Mouse (Mus musculus) heart, postnatal 25 days (tissue): ENCODE measurements around the gene Pex12. TPM values are rescaled to one million over a fixed set of nuclear protein-coding genes. Genes with fewer than 3 reads are reported as not detected.
"Not testable (repeated sequence)": the region's sequence is repeated elsewhere in the genome, so short reads cannot be mapped to it uniquely, and the experiment has no call there.

Experiments used
- DNase-seq: peaks from one replicate; pipeline ENCODE4 v3.0.0; 2022; ENCODE audit warnings: low spot score
- intact Hi-C: fragments of 180-260 bp; cut with DNase I; formaldehyde crosslinking; loops from one replicate; pipeline ENCODE4 v1.15.1; 2025
- total RNA-seq, 2 experiments: library from RNA; stranded (reverse); gene quantifications; 2 replicates each; pipeline ENCODE4 v1.2.3; 2021

Pex12 gene
- total RNA-seq, result 1 to 10 TPM; 5.7 to 6.5 TPM

DNA sequence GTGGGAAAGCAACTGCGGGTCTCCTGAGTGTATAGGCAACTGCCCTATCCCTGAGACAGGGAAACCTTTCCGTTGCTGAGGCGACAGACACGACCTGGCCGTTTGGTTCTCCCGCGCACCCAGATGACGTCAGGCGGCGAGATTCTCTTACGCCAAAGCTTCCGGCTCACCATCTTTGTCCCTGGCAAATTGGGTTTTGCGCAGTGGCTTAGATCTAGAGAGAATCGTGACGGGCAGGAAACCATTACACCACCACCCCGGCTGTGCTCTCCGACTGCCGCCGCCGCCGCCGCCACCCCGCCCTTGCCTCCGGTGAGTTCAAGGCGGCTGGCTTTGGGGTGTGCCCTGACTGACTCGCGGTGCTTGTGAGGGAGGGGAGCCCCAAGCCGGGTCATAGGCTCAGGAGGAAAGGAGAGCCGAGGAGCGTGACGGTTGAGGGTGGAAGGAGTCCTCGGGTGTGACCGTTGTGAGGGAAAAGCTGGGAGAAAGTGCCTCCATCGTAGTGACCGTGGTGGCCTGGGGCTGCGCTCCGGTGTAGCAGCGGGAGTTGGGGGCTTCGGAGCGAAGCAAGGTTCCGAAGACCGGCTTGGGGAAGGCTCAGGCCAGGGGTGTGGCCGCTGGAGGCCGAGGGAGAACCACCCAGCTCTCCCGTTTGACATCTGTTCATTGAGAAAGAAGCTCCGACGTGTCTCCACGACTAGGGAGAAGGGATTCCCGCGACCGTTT lies at the start of gene Pex12:
TSS of gene Pex12 (minus strand) at position 61 of the 726 bp plus-strand sequence.
- intact Hi-C loops, result no loop called here

DNA sequence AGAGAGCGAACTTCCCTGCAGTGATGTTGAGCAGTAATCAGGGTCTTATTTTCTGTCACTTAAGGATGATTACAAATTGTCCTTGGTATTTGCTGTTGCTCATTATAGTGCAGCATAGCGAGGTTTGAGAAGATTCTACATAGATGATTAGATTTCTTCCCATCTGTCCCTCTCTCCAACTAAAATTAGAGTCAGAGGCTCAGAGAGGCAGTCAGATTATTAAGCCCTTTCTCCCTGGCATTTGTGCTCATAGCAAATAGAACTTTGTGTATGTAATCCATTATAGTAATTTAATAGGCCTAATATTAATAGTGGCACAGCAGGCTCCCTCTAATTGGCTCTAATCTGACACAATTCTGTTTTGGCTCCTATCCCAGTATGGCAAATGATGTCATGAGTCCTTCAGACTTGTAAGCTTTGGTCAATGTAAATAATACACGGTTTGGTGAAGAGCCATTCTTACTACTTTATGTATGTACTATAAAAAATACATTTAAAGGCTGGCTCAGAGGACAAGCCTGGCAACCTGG lies 39.4 kb upstream of the Pex12 start:
- DNase-seq, result no peak
- intact Hi-C loops, result no loop called here

More for the DNA sequence above, at the start of gene Pex12:
- DNase-seq, result peak; percentile 85

DNA sequence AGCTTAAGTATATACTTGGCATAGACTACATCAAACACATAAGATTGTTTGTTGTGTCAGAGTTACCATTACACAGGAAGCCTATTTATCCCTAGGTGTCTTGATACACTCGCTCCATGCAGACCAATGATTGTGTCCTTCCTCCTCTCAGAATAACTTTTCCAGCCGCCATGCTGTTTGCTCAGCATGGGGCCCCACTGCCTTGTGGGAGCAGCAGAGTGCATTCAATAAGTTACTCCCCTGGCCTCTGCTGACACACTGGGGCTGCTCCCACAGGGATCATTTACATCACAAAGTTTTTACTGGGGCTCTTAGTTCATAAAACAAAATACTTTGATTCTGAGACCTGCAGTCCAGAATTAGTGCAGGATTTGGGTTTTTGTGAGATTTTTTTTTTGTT lies 37.3 kb upstream of the Pex12 start:
- intact Hi-C loops, result no loop called here

DNA sequence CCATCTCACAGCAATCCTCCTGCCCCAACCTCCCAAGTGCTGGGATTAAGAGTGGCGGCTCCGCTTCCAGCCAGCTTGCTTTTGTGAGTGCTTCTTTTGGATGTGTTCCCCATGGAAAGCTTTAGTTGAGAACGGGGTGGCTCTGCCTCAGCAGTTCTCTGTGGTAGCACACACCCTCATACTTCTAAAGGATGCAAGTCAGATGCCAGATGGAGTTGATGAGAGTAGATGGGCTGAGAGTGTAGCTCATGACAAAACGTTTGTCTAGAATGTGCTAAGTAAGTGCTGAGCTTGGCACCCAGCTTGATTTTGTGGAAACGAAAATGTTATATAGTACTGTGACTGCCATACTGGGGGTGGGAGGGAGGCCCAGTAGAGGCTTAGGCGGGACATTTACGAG lies 33.4 kb upstream of the Pex12 start:
- intact Hi-C loops, result no loop called here
- no peak for DNase-seq

More for the DNA sequence above, 37.3 kb upstream of the Pex12 start:
- DNase-seq, result no peak

DNA sequence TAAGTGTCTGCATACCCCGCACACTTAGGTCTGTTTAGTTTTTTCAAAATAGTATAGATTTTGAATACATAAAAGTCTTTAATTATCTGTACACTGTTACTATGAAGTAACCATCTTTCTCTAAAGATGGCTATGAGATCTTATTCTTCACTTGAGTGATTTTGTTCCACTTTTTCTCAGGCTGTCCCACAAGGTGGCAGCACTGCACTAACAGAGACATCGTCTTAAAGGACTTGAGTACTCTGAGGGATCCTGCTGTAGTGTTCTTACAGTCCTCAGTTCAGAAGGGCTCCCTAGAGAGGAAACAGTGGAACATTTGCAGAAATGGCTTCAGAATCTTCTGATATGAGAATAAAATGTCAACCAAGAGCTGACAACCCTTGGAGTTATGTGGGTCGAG lies 25.0 kb upstream of the Pex12 start:
- intact Hi-C loops, result loop anchor here (1.0 kb wide), 1 partner anchor 97 kb away; no protein-coding TSS in a partner anchor
- no peak for DNase-seq

DNA sequence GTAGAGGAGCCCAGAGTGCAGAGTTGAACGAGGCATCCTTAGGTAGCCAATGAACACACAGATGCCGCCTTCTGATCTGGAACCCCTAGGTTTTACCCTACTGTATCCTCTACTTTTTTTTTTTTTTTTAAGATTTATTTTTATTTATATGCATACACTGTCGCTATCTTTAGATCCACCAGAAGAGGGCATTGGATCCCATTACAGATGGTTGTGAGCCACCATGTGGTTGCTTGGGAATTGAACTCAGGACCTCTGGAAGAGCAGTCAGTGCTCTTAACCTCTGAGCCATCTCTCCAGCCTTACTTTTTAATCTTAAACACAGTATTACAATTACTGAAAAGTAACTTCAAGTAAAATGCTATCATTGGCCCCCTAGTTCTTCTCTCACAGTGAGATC lies 24.3 kb upstream of the Pex12 start:
- not testable (repeated sequence) for DNase-seq
- intact Hi-C loops, result loop anchor here (1.0 kb wide), 1 partner anchor 98 kb away; no protein-coding TSS in a partner anchor

DNA sequence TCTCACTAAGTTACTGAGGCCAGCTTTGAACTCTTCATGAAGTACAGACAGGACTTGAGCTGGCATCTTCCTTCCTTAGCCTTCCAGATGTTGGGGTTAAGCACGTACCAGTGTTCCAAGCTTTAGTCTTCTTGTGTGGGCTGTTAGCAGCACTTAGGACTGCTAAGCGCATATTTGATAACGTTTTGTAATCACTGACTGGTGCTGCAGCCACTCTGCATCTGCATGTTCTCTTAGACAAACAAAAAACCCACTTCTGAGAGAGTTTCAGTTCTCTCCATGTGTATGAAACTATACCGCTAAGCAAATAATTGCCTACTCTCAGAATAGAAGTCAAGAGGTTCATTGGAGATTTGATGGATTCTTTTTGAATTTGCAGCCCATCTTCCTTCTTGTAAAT lies 16.7 kb upstream of the Pex12 start:
- DNase-seq, result no peak
- intact Hi-C loops, result no loop called here

DNA sequence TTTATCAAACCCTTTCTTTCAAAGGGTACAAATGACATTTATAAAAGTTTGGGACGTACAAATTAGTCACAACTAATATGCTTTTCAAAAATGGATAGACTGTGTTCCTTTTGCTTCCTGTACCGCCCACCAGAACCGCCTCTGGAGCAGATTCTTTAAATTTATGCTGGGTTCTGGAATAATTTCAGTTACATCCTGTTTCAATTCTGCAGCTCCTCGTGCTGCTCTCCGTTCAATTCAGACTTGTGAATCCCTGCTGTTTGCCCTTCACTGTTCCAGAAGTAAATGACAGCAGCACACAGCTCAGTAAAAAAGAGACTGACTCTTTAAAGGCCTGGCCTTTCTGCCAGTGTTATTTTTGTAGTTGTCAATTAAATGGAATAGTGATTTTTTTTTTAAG lies 10.1 kb upstream of the Pex12 start:
- intact Hi-C loops, result no loop called here
- DNase-seq, result no peak

DNA sequence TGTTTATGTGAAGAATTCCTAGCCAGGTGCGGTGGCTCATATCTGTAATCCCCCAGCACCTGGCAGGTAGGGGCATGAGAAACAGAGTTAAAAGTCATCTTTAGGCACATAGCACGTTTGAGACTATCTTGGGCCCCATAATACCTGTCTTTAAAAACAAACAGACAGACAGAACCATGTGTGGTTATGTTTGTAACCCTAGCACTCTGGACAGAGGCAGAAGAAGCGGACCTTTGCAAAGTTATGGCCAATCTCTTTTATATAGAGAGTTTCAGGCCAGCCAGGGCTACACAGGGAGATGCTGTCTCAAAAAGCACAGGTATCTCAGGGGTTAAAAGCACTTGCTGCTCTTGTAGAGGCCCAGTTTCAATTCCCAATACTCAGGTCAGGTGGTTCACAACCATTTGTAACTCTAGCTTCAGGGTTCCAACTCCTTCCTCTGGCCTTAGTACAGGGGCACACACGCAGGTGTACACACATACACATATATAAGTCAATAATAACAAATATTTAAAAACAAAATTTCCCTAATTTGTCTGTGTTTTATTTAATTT lies 4.4 kb upstream of the Pex12 start:
- intact Hi-C loops, result no loop called here
- no peak for DNase-seq

DNA sequence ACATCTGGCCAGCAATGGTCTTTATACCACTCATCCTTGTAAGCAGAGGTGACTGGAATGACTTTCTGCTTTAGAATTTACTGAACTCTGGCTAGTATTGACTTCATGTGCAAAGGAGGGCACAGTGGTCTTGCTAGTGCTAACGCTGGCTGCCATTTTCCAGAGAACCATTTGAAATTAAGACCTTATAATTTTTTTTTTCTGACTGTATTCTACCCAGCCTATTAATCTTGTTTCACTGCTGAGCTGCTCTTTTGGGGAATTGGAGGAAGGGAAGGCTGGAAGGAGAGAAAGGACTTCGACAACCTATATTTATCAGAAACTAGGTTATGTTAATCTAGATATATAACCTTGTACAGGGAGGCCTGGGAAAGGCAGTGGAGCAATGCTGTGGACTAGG lies 2.1 kb upstream of the Pex12 start:
- intact Hi-C loops, result no loop called here
- DNase-seq, result no peak

DNA sequence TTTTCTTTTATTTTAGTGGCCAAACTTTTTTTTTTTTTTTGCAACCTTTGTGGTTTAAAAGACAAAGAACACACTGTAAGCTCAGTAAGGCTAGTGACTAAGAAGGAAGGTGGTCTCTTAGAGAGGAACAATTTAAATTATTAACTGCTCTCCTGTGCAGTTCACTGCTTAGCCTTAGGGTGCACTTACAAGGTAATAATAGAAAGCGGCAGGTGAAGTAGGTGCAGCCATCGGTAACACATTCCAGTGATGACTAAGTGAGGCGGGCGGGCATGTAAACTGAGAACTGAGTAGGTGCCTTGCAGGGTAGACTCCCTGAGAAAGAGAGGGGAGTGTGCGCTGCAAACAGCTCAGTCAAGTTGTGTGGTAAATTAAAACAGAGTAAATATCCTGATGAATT lies 1.4 kb upstream of the Pex12 start:
- intact Hi-C loops, result no loop called here
- no peak for DNase-seq

DNA sequence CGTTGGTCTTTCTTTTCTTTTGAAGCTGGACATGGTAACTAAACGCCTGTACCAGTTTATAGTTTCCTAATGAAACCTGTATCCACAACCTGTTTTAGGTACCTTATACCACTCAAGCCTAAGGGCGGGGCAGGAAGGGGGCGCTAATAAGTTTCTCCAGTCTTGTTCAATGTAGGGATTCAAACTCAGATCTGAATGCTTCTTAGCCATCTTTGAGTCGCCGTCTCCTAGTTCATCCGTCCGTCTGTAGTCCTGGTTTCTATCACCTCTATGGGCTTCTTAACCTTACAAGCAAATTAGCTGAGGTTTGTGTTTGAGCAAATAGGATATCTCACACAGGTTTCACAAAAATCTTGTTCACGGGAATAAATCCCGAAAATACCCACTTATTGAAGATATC lies 262 bp downstream of the Pex12 start:
- no peak for DNase-seq
- intact Hi-C loops, result no loop called here

DNA sequence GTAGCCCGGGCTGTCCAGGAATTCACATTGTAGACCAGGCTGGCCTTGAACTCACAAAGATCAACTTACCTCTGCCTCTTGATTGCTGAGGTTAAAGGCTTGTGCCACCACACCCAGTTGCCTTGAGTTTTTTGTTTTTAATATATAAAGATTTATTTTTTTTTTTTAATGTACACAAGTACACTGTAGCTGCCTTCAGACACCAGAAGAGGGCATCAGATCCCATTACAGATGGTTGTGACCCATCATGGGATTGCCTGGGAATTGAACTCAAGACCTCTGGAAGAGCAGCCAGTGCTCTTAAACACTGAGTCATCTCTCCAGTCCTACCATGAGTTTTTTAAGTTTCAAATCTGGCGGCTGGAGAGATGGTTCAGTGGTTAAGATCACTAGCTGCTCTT lies 955 bp downstream of the Pex12 start:
- no peak for DNase-seq

DNA sequence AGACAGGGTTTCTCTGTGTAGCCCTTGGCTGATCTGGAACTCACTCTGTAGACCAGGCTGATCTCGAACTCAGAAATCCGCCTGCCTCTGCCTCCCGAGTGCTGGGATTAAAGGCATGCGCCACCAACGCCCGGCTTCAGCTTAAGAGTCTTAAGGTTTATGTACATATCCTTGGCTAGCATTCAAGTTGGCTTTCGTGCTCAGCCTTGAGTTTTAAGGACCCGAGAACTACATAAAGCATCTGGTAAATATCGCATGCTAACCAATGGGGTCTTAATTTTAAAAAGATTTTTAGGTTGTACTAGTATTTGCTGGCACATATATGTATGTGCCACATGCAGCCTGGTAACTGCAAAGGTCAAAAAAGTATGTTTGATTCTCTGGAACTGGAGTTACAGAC lies 2.7 kb downstream of the Pex12 start:
- DNase-seq, result no peak
- intact Hi-C loops, result loop anchor here (10.0 kb wide), 2 partner anchors 385 to 515 kb away; partner anchors contain the start of genes Lig3 and Unc45b

More for the DNA sequence above, 955 bp downstream of the Pex12 start:
- intact Hi-C loops, result no loop called here

DNA sequence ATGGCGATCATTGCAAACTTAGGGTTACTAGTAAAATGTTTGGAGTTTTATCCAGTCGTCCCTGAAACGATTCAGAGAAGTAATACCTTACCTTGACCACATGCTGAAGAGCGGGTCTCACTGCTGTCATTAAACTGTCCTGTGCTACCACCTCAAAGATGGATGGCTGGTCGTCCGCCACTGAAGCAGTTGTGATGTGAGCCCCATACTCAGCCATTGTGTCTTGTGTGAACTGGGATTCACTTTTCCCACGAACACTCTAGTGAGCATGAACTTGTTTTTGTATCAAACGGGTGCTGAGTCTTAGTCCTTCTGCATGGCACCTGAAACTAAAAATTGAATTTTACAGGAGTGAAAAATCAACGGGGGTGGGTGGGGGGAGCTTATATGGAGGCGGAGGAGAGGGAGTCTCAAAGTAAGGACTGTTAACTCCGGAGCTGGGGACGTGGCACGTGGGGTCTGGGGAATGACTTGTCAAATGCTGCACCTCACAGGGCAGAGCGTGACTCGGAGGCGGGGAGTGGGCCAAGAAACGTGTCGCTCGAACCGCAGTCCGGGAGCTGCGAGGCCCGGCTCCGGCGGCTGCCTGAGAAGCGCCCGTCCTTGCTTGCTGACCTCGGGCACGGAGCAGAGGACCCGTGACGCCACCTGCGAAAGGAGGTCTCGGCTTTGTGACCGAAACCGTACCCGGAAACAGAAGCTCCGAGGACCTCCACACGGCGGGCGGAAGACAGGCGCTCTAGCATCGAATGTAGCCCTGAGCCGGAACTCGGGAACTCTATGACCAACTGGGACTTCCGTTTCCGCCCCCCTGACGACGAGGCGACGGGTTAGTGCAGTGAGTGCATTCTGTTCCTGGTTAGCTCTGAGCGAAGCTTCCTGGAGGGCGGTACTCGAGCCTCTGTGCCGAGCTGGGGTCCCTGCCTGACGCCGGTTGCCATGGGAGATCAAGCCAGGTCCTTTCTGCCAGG lies 3.9 kb downstream of the Pex12 start, which contains the start of gene Ap2b1:
TSS of gene Ap2b1 (plus strand) at position 800 of the 971 bp plus-strand sequence.
- intact Hi-C loops, result loop anchor here (10.0 kb wide), 2 partner anchors 384 to 514 kb away; partner anchors contain the start of genes Lig3 and Unc45b
- DNase-seq, result peak; percentile 91

DNA sequence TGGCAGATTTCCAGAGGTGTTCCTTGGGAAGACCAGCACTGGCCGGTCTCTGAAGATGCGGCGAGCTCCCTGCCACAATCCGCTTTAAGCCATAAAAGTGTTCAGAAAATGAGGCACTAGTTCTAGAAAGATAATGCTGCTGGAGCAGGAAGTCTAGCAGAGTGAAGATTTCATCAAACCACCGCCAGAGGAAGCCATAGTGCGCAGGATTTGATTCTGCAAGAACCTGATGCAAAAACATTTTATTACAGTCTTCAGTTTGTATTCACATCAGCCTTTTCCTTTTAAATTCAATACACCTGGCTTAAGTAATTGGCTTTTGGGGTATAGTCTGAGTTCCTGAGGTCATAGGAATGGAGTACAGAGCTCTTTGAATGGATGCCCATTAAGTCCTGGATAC lies 4.6 kb downstream of the Pex12 start:
- DNase-seq, result no peak
- intact Hi-C loops, result loop anchor here (10.0 kb wide), 2 partner anchors 383 to 513 kb away; partner anchors contain the start of genes Lig3 and Unc45b

DNA sequence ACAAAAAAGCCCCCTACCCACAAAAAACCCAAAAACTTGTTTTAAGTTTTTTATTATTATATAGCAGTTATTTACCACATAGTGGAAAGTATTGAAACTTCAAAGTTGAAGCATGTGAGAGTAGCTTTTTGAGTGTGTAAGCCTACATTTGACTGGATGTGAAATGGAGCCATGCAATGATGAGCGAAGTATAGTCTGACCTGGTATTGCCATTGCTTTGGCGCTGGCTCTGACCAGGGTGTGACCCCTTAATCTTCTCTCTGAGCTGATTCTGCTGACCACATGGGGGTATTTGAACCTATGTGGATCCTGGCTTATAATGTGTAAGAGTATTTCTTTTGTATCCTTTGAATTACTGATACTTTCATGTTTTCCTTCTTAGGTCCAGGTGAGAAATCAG lies 8.3 kb downstream of the Pex12 start:
- intact Hi-C loops, result loop anchor here (10.0 kb wide), 2 partner anchors 379 to 509 kb away; partner anchors contain the start of genes Lig3 and Unc45b

DNA sequence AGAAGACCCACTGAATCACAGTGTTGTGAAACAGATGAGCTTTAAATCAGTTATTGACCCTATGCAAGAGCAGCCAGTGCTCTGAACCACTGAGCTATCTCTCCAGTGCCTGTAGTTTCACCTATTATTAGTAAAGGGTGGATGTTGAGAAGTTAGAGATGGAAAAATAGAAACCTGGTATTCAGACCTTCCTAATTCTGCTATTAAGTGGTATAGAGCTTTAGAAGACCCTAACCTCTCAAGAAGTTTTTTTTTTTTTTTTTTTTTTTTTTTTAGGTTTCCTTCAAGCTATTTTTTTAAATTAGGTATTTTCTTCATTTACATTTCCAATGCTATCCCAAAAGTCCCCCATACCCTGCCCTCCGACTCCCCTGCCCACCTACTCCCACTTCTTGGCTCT lies 9.2 kb downstream of the Pex12 start:
- no peak for DNase-seq
- intact Hi-C loops, result loop anchor here (10.0 kb wide), 2 partner anchors 378 to 508 kb away; partner anchors contain the start of genes Lig3 and Unc45b

More for the DNA sequence above, 8.3 kb downstream of the Pex12 start:
- no peak for DNase-seq

DNA sequence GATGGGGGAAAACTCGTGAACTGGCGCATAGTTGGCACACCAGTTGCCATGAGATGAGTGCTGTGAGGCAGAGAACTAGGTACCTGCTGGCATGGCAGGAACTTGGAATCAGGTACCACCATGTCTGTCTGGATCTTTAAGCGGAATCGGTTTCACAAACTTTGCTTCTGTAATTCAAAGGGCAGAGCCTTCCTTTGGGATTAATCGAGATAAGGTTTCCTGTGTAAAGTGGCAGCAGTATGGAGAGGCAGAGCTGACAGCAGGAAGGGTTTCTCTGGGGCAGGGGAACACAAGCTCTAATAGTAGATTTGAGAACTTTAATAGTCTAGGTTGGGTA lies 10.2 kb downstream of the Pex12 start:
- intact Hi-C loops, result loop anchor here (10.0 kb wide), 2 partner anchors 377 to 507 kb away; partner anchors contain the start of genes Lig3 and Unc45b
- DNase-seq, result no peak
